Mouse (Mus musculus) heart, adult 2 months (tissue): ENCODE measurements around the gene 1700029F12Rik.

Experiments
- CTCF ChIP-seq: fragments of 200-600 bp; IDR thresholded peaks from 2 replicates; pipeline ENCODE4 v1.8.1; 2022; ENCODE audit warnings: antibody characterized with exemption, mild to moderate bottlenecking, moderate library complexity
- EP300 ChIP-seq: fragments of 200-500 bp; IDR thresholded peaks from 2 replicates; pipeline ENCODE4 v1.6.1; 2011; ENCODE audit warnings: low read depth, low read length, control low read depth; ENCODE audit not compliant: insufficient read depth
- POLR2A ChIP-seq: fragments of 200-500 bp; IDR thresholded peaks from 2 replicates; pipeline ENCODE4 v1.6.1; 2011; ENCODE audit warnings: mild to moderate bottlenecking, low read depth, low read length, control low read depth; ENCODE audit not compliant: insufficient read depth

DNA sequence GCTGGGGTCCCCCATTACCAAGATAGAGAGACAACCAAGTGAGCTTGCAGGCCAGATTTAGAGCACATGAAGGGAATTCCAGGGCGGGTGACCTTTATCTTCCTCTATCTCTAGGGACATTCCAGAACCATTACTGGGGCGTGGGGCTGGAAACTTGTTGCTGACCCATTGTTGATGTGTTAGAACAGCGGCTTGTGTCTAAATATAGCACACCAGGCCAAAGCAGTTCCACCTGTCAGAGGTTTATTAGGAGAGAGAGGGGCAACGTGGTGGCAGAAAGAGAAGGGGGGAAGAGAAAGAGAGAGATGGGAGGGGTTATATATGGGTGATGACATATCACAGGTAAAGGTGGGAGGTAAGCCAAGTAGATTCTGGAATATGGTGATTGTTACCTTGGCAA is 12.3 kb downstream of the 1700029F12Rik start:
- no peak for TF ChIP-seq CTCF
- TF ChIP-seq POLR2A = no peak
- no peak for TF ChIP-seq EP300
